Comparison of ENCODE assay signal across 8 mouse cellular contexts in genomic region chr7:105738948-105739347, GRCm38 (mm10). TPM values are rescaled to one million over a fixed set of nuclear protein-coding genes. Genes with fewer than 3 reads are reported as not detected.
A peak's percentile ranks its signal among the peaks of the same experiment; 100 is the strongest.
DNase-seq lines count a peak whose midpoint lies in the region; ATAC-seq and TF ChIP-seq lines count a peak whose summit lies in the region.

No protein-coding gene starts in this region.

- H3K27ac ChIP-seq in gastrocnemius, adult 2 months = peak overlapping the region; percentile 99
- peak overlapping the region; percentile 59 for H3K27ac ChIP-seq in liver, embryonic 14.5 days
- H3K27ac ChIP-seq in neural tube, embryonic 15.5 days (replicated peaks) = no peak overlapping the region; the same call in 1 of the 2 replicates

- no peak for TF ChIP-seq EP300 in liver, embryonic 14.5 days (IDR thresholded peaks at IDR 0.05; ENCODE audit: low read depth)

- H3K36me3 ChIP-seq in liver, embryonic 14.5 days (replicated peaks; ENCODE audit: control insufficient read depth, insufficient read depth, low read depth) = peaks cover 38% of the 10 kb centered on the region
- H3K36me3 ChIP-seq in neural tube, embryonic 15.5 days = peaks cover 35% of the 10 kb centered on the region

- peaks cover 25 to 31% of the 10 kb centered on the region in 2 experiments for H3K4me1 ChIP-seq in liver, embryonic 14.5 days (replicated peaks; ENCODE audit: control insufficient read depth in 2 of 2, insufficient read depth in 2 of 2, low read length in 1 of 2)
- H3K4me1 ChIP-seq in neural tube, embryonic 15.5 days = peaks cover 48% of the 10 kb centered on the region

- H3K27me3 ChIP-seq in liver, embryonic 14.5 days (ENCODE audit: control insufficient read depth, insufficient read depth, low read length) = no peaks in the 10 kb centered on the region
- no peaks in the 10 kb centered on the region for H3K27me3 ChIP-seq in neural tube, embryonic 15.5 days (replicated peaks)

- H3K4me2 ChIP-seq in liver, embryonic 14.5 days (ENCODE audit: low read depth) = peak overlapping the region; percentile 81
- peak overlapping the region; percentile 89; the same call in 1 of the 2 replicates for H3K4me2 ChIP-seq in neural tube, embryonic 15.5 days

- whole genome bisulfite sequencing in liver, embryonic 14.5 days (ENCODE audit: insufficient replicate concordance) = 27% methylated on average over 3 of the region's 3 CpGs
- WGBS in neural tube, embryonic 15.5 days = 32% methylated on average over 3 of the region's 3 CpGs

- no peak for TF ChIP-seq CTCF in gastrocnemius, adult 2 months (IDR thresholded peaks at IDR 0.05)
- no peak for TF ChIP-seq CTCF in liver, embryonic 14.5 days (IDR thresholded peaks at IDR 0.05; ENCODE audit: low read depth)

- intact Hi-C loops in gastrocnemius, adult 2 months (cut with DNase I) = loop anchor here (5.0 to 10.0 kb wide), 2 partner anchors 97 to 184 kb away; partner anchors contain the start of genes Arfip2, Gm45799, Smpd1 and Timm10b
- intact Hi-C loops in left cerebral cortex, postnatal 14 days (cut with DNase I) = loop anchor here (10.0 kb wide), 2 partner anchors 94 to 184 kb away; partner anchors contain the start of genes Arfip2, Gm45799, Smpd1 and Timm10b

- DNase-seq in urinary bladder, postnatal 14 days (ENCODE audit: low spot score) = peak; percentile 71
- no peak for DNase-seq in urinary bladder, postnatal 10 days (ENCODE audit: low spot score)
- DNase-seq in gastrocnemius, adult 2 months = peak; percentile 68
- DNase-seq in induced T-regulatory cell, adult 2 months (ENCODE audit: low read depth) = peak; percentile 29
- no peak for DNase-seq in liver, embryonic 14.5 days (ENCODE audit: low read depth in 3 of 3, low spot score in 3 of 3)
- DNase-seq in left cerebral cortex, postnatal 14 days (ENCODE audit: low spot score in 2 of 2) = no peak

- no peaks in the 10 kb centered on the region for H3K9me3 ChIP-seq in liver, embryonic 14.5 days (ENCODE audit: control insufficient read depth, low read length)
- no peaks in the 10 kb centered on the region for H3K9me3 ChIP-seq in neural tube, embryonic 15.5 days (replicated peaks)

- peak overlapping the region; percentile 50 for H3K9ac ChIP-seq in liver, embryonic 14.5 days (replicated peaks)
- no peak overlapping the region for H3K9ac ChIP-seq in neural tube, embryonic 15.5 days (replicated peaks)

- peak overlapping the region; percentile 77 for H3K4me3 ChIP-seq in gastrocnemius, adult 2 months
- H3K4me3 ChIP-seq in liver, embryonic 14.5 days (ENCODE audit: insufficient read depth in 1 of 2, low read depth in 2 of 2, low read length in 2 of 2) = 0 out of 4 replicates have a peak overlapping the region, but pooled peaks have one; percentile 1 to 8
- H3K4me3 ChIP-seq in neural tube, embryonic 15.5 days (replicated peaks) = 0 out of 2 replicates have a peak overlapping the region, but pooled peaks have one; percentile 1

- ATAC-seq in liver, embryonic 14.5 days (ENCODE audit: insufficient read depth) = no peak
- no peak for ATAC-seq in neural tube, embryonic 15.5 days (ENCODE audit: low FRiP score)
- no peak for ATAC-seq in activated CD4-positive, CD25-positive, alpha-beta regulatory T cell, adult 4 months

RNA-seq across cellular contexts. Expression of gene Rrp8, which starts 1.8 kb away (rescaled TPM):
- total RNA-seq in gastrocnemius, adult 2 months (2021) = 10 to 100 TPM; 12.2 to 12.3 TPM
- polyA plus RNA-seq in liver, embryonic 14.5 days (2012; rRNA removed) = 6.5 and 7.0 TPM in 2 replicates
- polyA plus RNA-seq in liver, embryonic 14.5 days (2014; fragmentation: Nextera tagmentation; extraction: Ambion mirVana) = 9.2 and 13.6 TPM in 2 replicates
- polyA plus RNA-seq in neural tube, embryonic 15.5 days (2015; fragmentation: Nextera tagmentation; extraction: Ambion mirVana) = 27.8 and 28.8 TPM in 2 replicates
- 10 to 100 TPM; 10.1 to 15.2 TPM for total RNA-seq in left cerebral cortex, postnatal 14 days (2021)
- 10 to 100 TPM; 15.3 to 15.8 TPM for polyA plus RNA-seq in activated CD4-positive, CD25-positive, alpha-beta regulatory T cell, adult 4 months (2017; shearing (Covaris generic))

RNA-seq across cellular contexts. Expression of gene Ilk, which starts 2.6 kb away (rescaled TPM):
- 10 to 100 TPM; 41.8 to 49.1 TPM for total RNA-seq in gastrocnemius, adult 2 months (2021)
- 56.7 and 71.1 TPM in 2 replicates for polyA plus RNA-seq in liver, embryonic 14.5 days (2012; rRNA removed)
- 110 and 118 TPM in 2 replicates for polyA plus RNA-seq in liver, embryonic 14.5 days (2014; fragmentation: Nextera tagmentation; extraction: Ambion mirVana)
- 204 and 227 TPM in 2 replicates for polyA plus RNA-seq in neural tube, embryonic 15.5 days (2015; fragmentation: Nextera tagmentation; extraction: Ambion mirVana)
- total RNA-seq in left cerebral cortex, postnatal 14 days (2021) = 10 to 100 TPM; 94.1 to 97.2 TPM
- 100 to 1,000 TPM; 131 to 173 TPM for polyA plus RNA-seq in activated CD4-positive, CD25-positive, alpha-beta regulatory T cell, adult 4 months (2017; shearing (Covaris generic))

RNA-seq across cellular contexts. Expression of gene Taf10, which starts 5.2 kb away (rescaled TPM):
- 100 to 1,000 TPM in 1 of 2 experiments, 10 to 100 TPM in 1; 78.6 to 100 TPM for total RNA-seq in gastrocnemius, adult 2 months (2021)
- 149 and 197 TPM in 2 replicates for polyA plus RNA-seq in liver, embryonic 14.5 days (2012; rRNA removed)
- polyA plus RNA-seq in liver, embryonic 14.5 days (2014; fragmentation: Nextera tagmentation; extraction: Ambion mirVana) = 163 and 167 TPM in 2 replicates
- polyA plus RNA-seq in neural tube, embryonic 15.5 days (2015; fragmentation: Nextera tagmentation; extraction: Ambion mirVana) = 101 and 102 TPM in 2 replicates
- 100 to 1,000 TPM; 129 to 151 TPM for total RNA-seq in left cerebral cortex, postnatal 14 days (2021)
- 10 to 100 TPM; 11.5 to 16.1 TPM for polyA plus RNA-seq in activated CD4-positive, CD25-positive, alpha-beta regulatory T cell, adult 4 months (2017; shearing (Covaris generic))

RNA-seq across cellular contexts. Expression of gene Tpp1, which starts 13.1 kb away (rescaled TPM):
- 10 to 100 TPM; 42.3 to 45.8 TPM for total RNA-seq in gastrocnemius, adult 2 months (2021)
- 34.1 and 41.9 TPM in 2 replicates for polyA plus RNA-seq in liver, embryonic 14.5 days (2012; rRNA removed)
- polyA plus RNA-seq in liver, embryonic 14.5 days (2014; fragmentation: Nextera tagmentation; extraction: Ambion mirVana) = 55.2 and 60.7 TPM in 2 replicates
- polyA plus RNA-seq in neural tube, embryonic 15.5 days (2015; fragmentation: Nextera tagmentation; extraction: Ambion mirVana) = 41.4 and 50.2 TPM in 2 replicates
- 10 to 100 TPM; 43.8 to 46.5 TPM for total RNA-seq in left cerebral cortex, postnatal 14 days (2021)
- polyA plus RNA-seq in activated CD4-positive, CD25-positive, alpha-beta regulatory T cell, adult 4 months (2017; shearing (Covaris generic)) = 100 to 1,000 TPM in 1 of 2 experiments, 10 to 100 TPM in 1; 86.2 to 106 TPM

RNA-seq across cellular contexts. Expression of gene Dchs1, which starts 48.5 kb away (rescaled TPM):
- 1 to 10 TPM; 2.1 to 5.0 TPM for total RNA-seq in gastrocnemius, adult 2 months (2021)
- polyA plus RNA-seq in liver, embryonic 14.5 days (2012; rRNA removed) = 0.57 and 0.71 TPM in 2 replicates
- polyA plus RNA-seq in liver, embryonic 14.5 days (2014; fragmentation: Nextera tagmentation; extraction: Ambion mirVana) = 0.48 and 0.62 TPM in 2 replicates
- 10.0 and 10.8 TPM in 2 replicates for polyA plus RNA-seq in neural tube, embryonic 15.5 days (2015; fragmentation: Nextera tagmentation; extraction: Ambion mirVana)
- total RNA-seq in left cerebral cortex, postnatal 14 days (2021) = 10 to 100 TPM; 16.4 to 18.7 TPM
- polyA plus RNA-seq in activated CD4-positive, CD25-positive, alpha-beta regulatory T cell, adult 4 months (2017; shearing (Covaris generic)) = not detected

Comparison
In these comparisons a context has a peak if more than half of its experiments do, and no peak if none do; other contexts are left out.
1. DNase-seq: peak in urinary bladder, postnatal 14 days (single experiment), gastrocnemius, adult 2 months (single experiment) and induced T-regulatory cell, adult 2 months (single experiment); none in urinary bladder, postnatal 10 days (single experiment), liver, embryonic 14.5 days (0 of 3) and left cerebral cortex, postnatal 14 days (0 of 2).
2. H3K4me3 ChIP-seq: peak in every context shown above with its lines; median percentile 77 in gastrocnemius, adult 2 months; 4 in liver, embryonic 14.5 days; 1 in neural tube, embryonic 15.5 days.